Mouse (Mus musculus) liver, adult 2 months (tissue): ENCODE results near the gene Snf8. TPM values are rescaled to one million over a fixed set of nuclear protein-coding genes. Genes with fewer than 3 reads are reported as not detected.

ENCODE experiments used
- DNase-seq: peaks from one replicate; pipeline ENCODE4 v3.0.0-alpha.2; 2011; ENCODE audit warnings: low read depth, low spot score; ENCODE audit errors: extremely low read depth
- H3K27ac ChIP-seq: fragments of 200-500 bp; replicated peaks from 2 replicates; pipeline ENCODE4 v1.5.1; 2012; ENCODE audit warnings: low read depth, mild to moderate bottlenecking, control low read depth, inconsistent platforms, low read length; ENCODE audit not compliant: insufficient read depth
- H3K27me3 ChIP-seq: fragments of 200-500 bp; 2 replicates; pipeline ENCODE4 v1.6.1; 2012; ENCODE audit warnings: mild to moderate bottlenecking, moderate library complexity, low read length, inconsistent platforms; ENCODE audit not compliant: control insufficient read depth, insufficient read depth
- H3K36me3 ChIP-seq: fragments of 200-500 bp; 2 replicates; pipeline ENCODE4 v1.6.1; 2012; ENCODE audit warnings: low read length, inconsistent platforms; ENCODE audit not compliant: control insufficient read depth, insufficient read depth
- H3K4me1 ChIP-seq: fragments of 200-500 bp; 2 replicates; pipeline ENCODE4 v1.6.1; 2011; ENCODE audit warnings: low read length; ENCODE audit not compliant: control insufficient read depth, insufficient read depth
- H3K4me3 ChIP-seq: fragments of 200-500 bp; 2 replicates; pipeline ENCODE4 v1.5.1; 2011; ENCODE audit warnings: low read depth, mild to moderate bottlenecking, control low read depth, low read length, moderate library complexity; ENCODE audit not compliant: insufficient read depth
- H3K79me2 ChIP-seq: fragments of 200-500 bp; 2 replicates; pipeline ENCODE4 v1.6.1; 2012; ENCODE audit warnings: inconsistent platforms, mild to moderate bottlenecking, low read length, moderate library complexity; ENCODE audit not compliant: control insufficient read depth, insufficient read depth
- H3K9ac ChIP-seq: fragments of 200-500 bp; 2 replicates; pipeline ENCODE4 v1.6.1; 2012; ENCODE audit warnings: low read depth, mild to moderate bottlenecking, control low read depth, inconsistent platforms, low read length
- CTCF ChIP-seq: fragments of 200-500 bp; IDR thresholded peaks from 2 replicates; pipeline ENCODE4 v1.5.1; 2011; ENCODE audit warnings: low read depth, low read length, control low read depth
- POLR2A ChIP-seq: fragments of 200-500 bp; IDR thresholded peaks from 2 replicates; pipeline ENCODE4 v1.6.1; 2011; ENCODE audit warnings: low read length, control low read depth; ENCODE audit not compliant: insufficient read depth; ENCODE audit errors: extremely low read depth
- WGBS: fragments of 180-500 bp; shearing (Covaris S2); methylation state at CpG from one replicate; pipeline ENCODE4 v1.1.7; 2018; 5-methylcytosine and 5-hydroxymethylcytosine counted together
- polyA plus RNA-seq: library from polyadenylated mRNA; depleted of rRNA; stranded (reverse); fragments of >200 nt; gene quantifications from 2 replicates; pipeline ENCODE4 v1.2.3, GENCODE M21; 2012
- total RNA-seq: library from RNA; depleted of rRNA; stranded (reverse); fragments of >200 nt; gene quantifications from 2 replicates; pipeline ENCODE4 v1.2.3, GENCODE M21; 2014

The Snf8 gene
- total and polyA plus RNA-seq, 2 experiments: 19.1 to 25.4 TPM

DNA sequence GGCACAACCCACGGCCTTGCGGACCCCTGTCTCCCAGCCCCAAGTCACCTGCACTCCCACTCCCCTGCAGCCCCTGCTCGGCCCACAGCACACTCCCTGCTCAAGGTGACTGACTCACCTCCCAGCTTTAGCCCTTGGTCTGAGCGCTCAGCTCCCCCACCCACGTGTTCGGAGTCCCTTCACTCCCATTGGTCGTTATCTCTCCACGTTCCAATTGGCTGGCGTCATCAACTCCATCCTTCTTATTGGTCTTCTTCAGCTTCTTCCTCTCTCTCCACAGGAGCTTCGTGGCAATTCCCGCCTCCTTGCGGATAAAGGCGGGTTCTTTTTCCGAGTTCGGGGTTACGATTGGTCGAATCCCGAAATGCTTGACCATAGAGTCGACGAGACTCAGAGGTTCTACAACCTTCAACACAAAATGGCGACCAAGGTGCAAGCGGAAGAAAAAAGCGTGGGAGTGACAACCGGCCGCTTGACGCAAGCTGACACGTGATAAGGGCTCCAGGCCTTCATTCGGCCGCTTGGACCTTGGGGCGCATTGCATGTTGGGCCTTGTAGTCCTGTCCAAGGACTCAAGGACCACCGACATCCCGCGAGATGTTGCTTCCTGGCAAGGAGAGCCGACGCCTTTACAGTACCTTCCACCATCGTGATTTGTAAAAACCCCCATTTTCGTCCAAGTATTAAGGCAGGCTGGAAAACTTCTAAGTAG lies 41.0 kb downstream of the Snf8 start, which contains the start of gene Atp5g1:
Atp5g1 (minus strand) TSS at position 162 of the 712 bp plus-strand sequence.
- DNase-seq: peak; percentile 100
- peaks cover 11% of the 10 kb centered on the region for H3K36me3 ChIP-seq
- H3K4me3 ChIP-seq: peak within 1 kb of the TSS; percentile 82
- under 1% methylated on average over 37 of the region's 37 CpGs for WGBS
- peaks cover 6% of the 10 kb centered on the region; the same call in 1 of the 2 replicates for H3K79me2 ChIP-seq
- peak within 1 kb of the TSS; percentile 90 for H3K27ac ChIP-seq
- peak within 1 kb of the TSS; percentile 91 for H3K9ac ChIP-seq
- peaks cover 9% of the 10 kb centered on the region for H3K4me1 ChIP-seq
- no peaks in the 10 kb centered on the region for H3K27me3 ChIP-seq
- TF ChIP-seq POLR2A (peak; percentile 98), CTCF (no peak)

DNA sequence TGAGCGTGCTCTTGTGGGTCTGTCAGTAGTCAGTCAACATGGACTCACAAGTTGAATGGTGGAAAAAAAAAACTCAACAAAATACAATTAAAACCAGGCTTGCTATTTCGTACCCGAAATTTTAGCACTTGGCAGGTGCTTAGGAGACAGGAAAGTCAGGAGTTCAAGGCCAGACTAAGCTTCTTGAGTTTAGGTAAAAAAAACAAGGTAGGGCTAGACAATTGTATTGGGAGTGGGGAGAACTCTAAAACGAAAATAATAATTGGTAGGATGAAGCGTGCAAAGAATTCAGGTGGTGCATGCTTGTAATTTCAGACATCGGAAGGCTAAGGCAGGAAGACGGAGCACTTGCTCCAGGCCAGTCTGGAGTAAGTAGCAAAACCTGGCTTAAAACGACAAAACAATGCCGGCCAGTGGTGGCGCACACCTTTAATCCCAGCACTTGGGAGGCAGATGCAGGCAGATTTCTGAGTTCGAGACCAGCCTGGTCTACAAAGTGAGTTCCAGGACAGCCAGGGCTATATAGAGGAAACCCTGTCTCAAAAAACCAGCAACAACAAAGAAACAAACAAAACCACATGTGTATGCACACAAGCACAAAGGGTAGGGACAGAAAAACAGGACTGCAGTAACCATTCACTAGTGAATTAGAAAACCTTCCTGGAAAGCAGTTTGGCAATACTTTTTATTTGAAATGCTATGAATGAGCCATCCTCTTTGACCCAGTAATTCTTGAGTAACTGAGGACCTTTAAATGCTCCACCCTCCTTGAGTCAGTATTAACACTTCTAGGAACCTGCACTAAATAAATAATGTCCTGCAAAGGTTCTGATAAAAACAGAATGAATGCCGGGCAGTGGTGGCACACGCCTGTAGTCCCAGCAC lies 41.8 kb downstream of the Snf8 start:
- TF ChIP-seq POLR2A (no peak), CTCF (no peak)
- no peak overlapping the region for H3K9ac ChIP-seq
- H3K4me1 ChIP-seq: peaks cover 9% of the 10 kb centered on the region
- H3K4me3 ChIP-seq: peak overlapping the region; percentile 39
- WGBS: 60% methylated on average over 13 of the region's 13 CpGs
- peaks cover 6% of the 10 kb centered on the region for H3K36me3 ChIP-seq
- no peaks in the 10 kb centered on the region for H3K27me3 ChIP-seq
- H3K27ac ChIP-seq: 0 out of 2 replicates have a peak overlapping the region, but pooled peaks have one; percentile 7
- peak; percentile 72 for DNase-seq
- peaks cover 6% of the 10 kb centered on the region; the same call in 1 of the 2 replicates for H3K79me2 ChIP-seq

DNA sequence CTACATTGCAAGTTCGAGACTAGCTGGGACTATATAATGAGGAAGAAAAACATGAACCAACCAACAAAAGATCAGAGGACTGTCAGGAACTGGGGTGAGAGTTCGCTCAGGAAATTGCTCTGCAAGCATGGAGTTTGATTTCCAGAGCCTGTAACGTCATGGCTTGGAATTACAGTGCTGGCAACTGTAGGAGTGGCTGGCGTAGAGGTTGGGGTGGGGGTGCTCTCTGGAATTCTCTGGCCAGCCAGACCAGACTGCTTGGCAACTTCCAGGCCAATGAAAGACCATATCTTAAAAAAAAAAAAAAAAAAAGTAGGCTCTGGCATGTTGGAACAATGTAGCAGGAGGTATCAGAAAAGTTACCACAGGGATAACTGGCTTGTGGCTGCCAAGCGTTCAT lies 46.1 kb downstream of the Snf8 start:
- Histone ChIP-seq H3K27ac (no peak overlapping the region), H3K4me3 (no peak overlapping the region), H3K36me3 (no peaks in the 10 kb centered on the region), H3K79me2 (no peaks in the 10 kb centered on the region), H3K9ac (no peak overlapping the region), H3K4me1 (peaks cover 1% of the 10 kb centered on the region; the same call in 1 of the 2 replicates), H3K27me3 (no peaks in the 10 kb centered on the region)
- no peak for TF ChIP-seq POLR2A
- no peak for TF ChIP-seq CTCF
- no peak for DNase-seq
- WGBS: 84% methylated on average over 5 of the region's 5 CpGs

DNA sequence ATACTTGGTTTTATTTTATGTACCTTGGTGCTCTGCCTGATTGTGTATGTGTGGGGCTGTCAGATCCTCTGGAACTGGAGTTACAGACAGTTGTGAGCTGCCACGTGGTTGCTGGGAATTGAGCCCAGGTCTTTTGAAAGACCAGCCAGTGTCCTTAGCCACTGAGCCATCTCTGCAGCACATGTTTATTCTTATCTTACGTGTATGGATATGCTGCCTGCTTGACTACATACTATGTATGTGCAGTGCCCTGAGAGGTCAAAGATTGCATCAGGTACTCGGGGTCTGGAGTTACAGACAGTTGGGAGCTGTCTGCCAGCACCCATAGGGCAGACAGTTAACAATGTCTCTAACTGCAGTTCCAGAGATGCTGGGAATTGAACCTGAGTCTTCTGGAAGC lies 48.0 kb downstream of the Snf8 start:
- H3K4me3 ChIP-seq: no peak overlapping the region
- no peaks in the 10 kb centered on the region for H3K4me1 ChIP-seq
- no peaks in the 10 kb centered on the region for H3K79me2 ChIP-seq
- no peaks in the 10 kb centered on the region for H3K36me3 ChIP-seq
- TF ChIP-seq CTCF (no peak), POLR2A (no peak)
- no peak for DNase-seq
- no peak overlapping the region for H3K27ac ChIP-seq
- H3K9ac ChIP-seq: no peak overlapping the region
- 0 out of 2 replicates have a peak, but pooled peaks cover 2% of the 10 kb centered on the region for H3K27me3 ChIP-seq
- WGBS: 27% methylated on average over 3 of the region's 3 CpGs

DNA sequence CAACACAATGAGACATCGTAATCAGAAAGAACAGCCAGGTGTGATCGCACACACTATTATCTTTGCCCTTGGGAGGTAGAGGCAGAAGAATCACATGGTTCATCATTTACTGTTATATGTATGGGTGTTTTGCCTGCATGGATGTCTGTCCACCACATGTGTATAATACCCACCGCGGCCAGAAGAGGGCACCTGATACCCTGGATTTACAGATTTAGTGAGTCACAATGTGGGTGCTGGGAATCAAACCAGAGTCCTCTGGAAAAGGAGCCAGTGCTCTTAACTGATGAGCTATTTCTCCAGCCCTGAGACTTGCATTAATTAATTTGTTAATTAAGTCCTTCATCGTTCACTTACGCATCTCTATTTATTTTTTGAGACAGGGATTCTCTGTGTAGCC lies 53.3 kb downstream of the Snf8 start:
- no peaks in the 10 kb centered on the region for H3K4me1 ChIP-seq
- 91% methylated on average over 6 of the region's 6 CpGs for WGBS
- 0 out of 2 replicates have a peak, but pooled peaks cover 2% of the 10 kb centered on the region for H3K27me3 ChIP-seq
- H3K36me3 ChIP-seq: no peaks in the 10 kb centered on the region
- H3K9ac ChIP-seq: no peak overlapping the region
- DNase-seq: no peak
- TF ChIP-seq CTCF (no peak), POLR2A (no peak)
- no peaks in the 10 kb centered on the region for H3K79me2 ChIP-seq
- no peak overlapping the region for H3K27ac ChIP-seq
- H3K4me3 ChIP-seq: no peak overlapping the region
